Mouse (Mus musculus): ENCODE results near the gene Xntrpc. TPM values are rescaled to one million over a fixed set of nuclear protein-coding genes. Genes with fewer than 3 reads are reported as not detected.
"Not testable (repeated sequence)": the region's sequence is repeated elsewhere in the genome, so short reads cannot be mapped to it uniquely, and the experiment has no call there.

Xntrpc gene
- 2.5 and 2.6 TPM in 2 replicates for polyA plus RNA-seq (2016; fragmentation: Nextera tagmentation; extraction: Ambion mirVana)

- Histone ChIP-seq H3K4me3 (peak within 1 kb of the TSS; percentile 65), H3K9ac (peak within 1 kb of the TSS; percentile 64), H3K4me1 (peaks cover 19% of the 10 kb centered on the region), H3K36me3 (no peaks in the 10 kb centered on the region), H3K27me3 (replicated peaks) (no peaks in the 10 kb centered on the region), H3K27ac (peak within 1 kb of the TSS; percentile 47), H3K4me2 (replicated peaks) (peak within 1 kb of the TSS; percentile 65), H3K9me3 (no peaks in the 10 kb centered on the region)
- under 1% methylated on average over 56 of the region's 56 CpGs for WGBS
- ATAC-seq (ENCODE audit: low FRiP score, low read depth), result peak; percentile 100
Observed at GRCm38 (mm10) chr7:102065046-102065891, at the start of gene Xntrpc, which contains the start of the genes Rnf121 and Xndc1. Xntrpc (plus strand) TSS chr7:102065713. Rnf121 (minus strand) TSS chr7:102065469. Xndc1 (plus strand) TSS chr7:102065511.

- 89% methylated on average over 4 of the region's 4 CpGs for WGBS
- Histone ChIP-seq H3K27ac (no peak overlapping the region), H3K9ac (no peak overlapping the region), H3K9me3 (no peaks in the 10 kb centered on the region), H3K4me2 (replicated peaks) (no peak overlapping the region), H3K27me3 (replicated peaks) (no peaks in the 10 kb centered on the region), H3K4me3 (no peak overlapping the region), H3K4me1 (no peaks in the 10 kb centered on the region), H3K36me3 (peaks cover 96% of the 10 kb centered on the region)
- ATAC-seq (ENCODE audit: low FRiP score, low read depth), result no peak
Observed at GRCm38 (mm10) chr7:102016936-102017335, 48.6 kb upstream of the Xntrpc start.

GRCm38 (mm10) chr7:102017452-102017851, 48.1 kb upstream of the Xntrpc start:
- Histone ChIP-seq H3K36me3 (peaks cover 95% of the 10 kb centered on the region), H3K9me3 (no peaks in the 10 kb centered on the region), H3K4me3 (no peak overlapping the region), H3K27me3 (replicated peaks) (no peaks in the 10 kb centered on the region), H3K9ac (no peak overlapping the region), H3K4me1 (no peaks in the 10 kb centered on the region), H3K4me2 (replicated peaks) (no peak overlapping the region), H3K27ac (no peak overlapping the region)
- no peak for ATAC-seq (ENCODE audit: low FRiP score, low read depth)
- WGBS, result 84% methylated on average over 5 of the region's 5 CpGs

GRCm38 (mm10) chr7:102018034-102018433, 47.5 kb upstream of the Xntrpc start:
- peaks cover 95% of the 10 kb centered on the region for H3K36me3 ChIP-seq
- H3K4me2 ChIP-seq (replicated peaks), result no peak overlapping the region
- H3K9me3 ChIP-seq, result no peaks in the 10 kb centered on the region
- WGBS, result 87% methylated on average over 7 of the region's 7 CpGs
- H3K4me3 ChIP-seq, result no peak overlapping the region
- ATAC-seq (ENCODE audit: low FRiP score, low read depth), result no peak
- no peaks in the 10 kb centered on the region for H3K4me1 ChIP-seq
- no peaks in the 10 kb centered on the region for H3K27me3 ChIP-seq (replicated peaks)
- no peak overlapping the region for H3K9ac ChIP-seq
- H3K27ac ChIP-seq, result no peak overlapping the region

DNA sequence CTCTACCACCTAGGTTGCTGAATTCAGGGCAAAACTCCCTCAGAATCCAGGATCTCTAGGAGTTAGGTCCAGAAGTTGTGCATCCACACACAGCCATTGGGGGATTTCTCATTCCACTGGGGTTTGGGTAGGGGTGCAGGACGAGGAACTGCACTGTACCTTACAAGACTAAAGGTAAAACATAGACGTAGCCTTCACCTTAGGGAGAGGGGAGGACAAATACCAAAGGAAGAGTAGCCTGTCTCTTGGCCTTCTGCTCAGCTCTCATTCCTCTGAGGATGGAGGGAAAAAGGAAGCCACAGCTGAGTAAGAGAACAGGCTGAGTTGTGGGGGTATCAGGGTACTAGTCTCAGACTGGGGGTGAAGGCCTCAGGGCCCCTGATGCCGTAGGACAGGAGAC, 46.9 kb upstream of the Xntrpc start, which contains the start of gene Il18bp:
TSS of gene Il18bp (minus strand) at position 101 of the 400 bp plus-strand sequence.
- no peaks in the 10 kb centered on the region for H3K4me1 ChIP-seq
- H3K27ac ChIP-seq, result no peak within 1 kb of the TSS
- H3K27me3 ChIP-seq (replicated peaks), result no peaks in the 10 kb centered on the region
- H3K4me3 ChIP-seq, result no peak within 1 kb of the TSS
- no peak within 1 kb of the TSS for H3K9ac ChIP-seq
- ATAC-seq (ENCODE audit: low FRiP score, low read depth), result no peak
- H3K9me3 ChIP-seq, result no peaks in the 10 kb centered on the region
- peaks cover 95% of the 10 kb centered on the region for H3K36me3 ChIP-seq
- WGBS, result 88% methylated on average over 3 of the region's 3 CpGs
- H3K4me2 ChIP-seq (replicated peaks), result no peak within 1 kb of the TSS

GRCm38 (mm10) chr7:102019362-102019761, 46.2 kb upstream of the Xntrpc start:
- ATAC-seq (ENCODE audit: low FRiP score, low read depth), result no peak
- H3K4me1 ChIP-seq, result no peaks in the 10 kb centered on the region
- no peaks in the 10 kb centered on the region for H3K9me3 ChIP-seq
- peaks cover 95% of the 10 kb centered on the region for H3K36me3 ChIP-seq
- no peak overlapping the region for H3K27ac ChIP-seq
- no peak overlapping the region for H3K4me2 ChIP-seq (replicated peaks)
- WGBS, result 81% methylated on average over 3 of the region's 3 CpGs
- H3K9ac ChIP-seq, result no peak overlapping the region
- H3K27me3 ChIP-seq (replicated peaks), result no peaks in the 10 kb centered on the region
- H3K4me3 ChIP-seq, result no peak overlapping the region

GRCm38 (mm10) chr7:102020934-102021333, 44.6 kb upstream of the Xntrpc start:
- not testable (repeated sequence) for H3K27ac ChIP-seq; H3K9ac ChIP-seq; H3K4me1 ChIP-seq; H3K4me2 ChIP-seq (replicated peaks); H3K9me3 ChIP-seq; H3K4me3 ChIP-seq; H3K27me3 ChIP-seq (replicated peaks); ATAC-seq (ENCODE audit: low FRiP score, low read depth)
- peaks cover 87% of the 10 kb centered on the region for H3K36me3 ChIP-seq
- WGBS, result 82% methylated on average over 2 of the region's 2 CpGs

GRCm38 (mm10) chr7:102023821-102024220, 41.7 kb upstream of the Xntrpc start:
- Histone ChIP-seq H3K4me3 (no peak overlapping the region), H3K9me3 (no peaks in the 10 kb centered on the region), H3K4me2 (replicated peaks) (no peak overlapping the region), H3K27ac (no peak overlapping the region), H3K9ac (no peak overlapping the region), H3K27me3 (replicated peaks) (no peaks in the 10 kb centered on the region), H3K36me3 (peaks cover 81% of the 10 kb centered on the region), H3K4me1 (no peaks in the 10 kb centered on the region)
- WGBS, result 95% methylated on average over 9 of the region's 9 CpGs
- no peak for ATAC-seq (ENCODE audit: low FRiP score, low read depth)

- Histone ChIP-seq H3K4me2 (replicated peaks) (no peak overlapping the region), H3K9ac (no peak overlapping the region), H3K4me3 (no peak overlapping the region), H3K27ac (no peak overlapping the region), H3K27me3 (replicated peaks) (no peaks in the 10 kb centered on the region), H3K4me1 (no peaks in the 10 kb centered on the region), H3K9me3 (no peaks in the 10 kb centered on the region), H3K36me3 (peaks cover 78% of the 10 kb centered on the region)
- 90% methylated on average over 2 of the region's 2 CpGs for WGBS
- ATAC-seq (ENCODE audit: low FRiP score, low read depth), result no peak
Observed at GRCm38 (mm10) chr7:102025187-102026119, 40.1 kb upstream of the Xntrpc start.

DNA sequence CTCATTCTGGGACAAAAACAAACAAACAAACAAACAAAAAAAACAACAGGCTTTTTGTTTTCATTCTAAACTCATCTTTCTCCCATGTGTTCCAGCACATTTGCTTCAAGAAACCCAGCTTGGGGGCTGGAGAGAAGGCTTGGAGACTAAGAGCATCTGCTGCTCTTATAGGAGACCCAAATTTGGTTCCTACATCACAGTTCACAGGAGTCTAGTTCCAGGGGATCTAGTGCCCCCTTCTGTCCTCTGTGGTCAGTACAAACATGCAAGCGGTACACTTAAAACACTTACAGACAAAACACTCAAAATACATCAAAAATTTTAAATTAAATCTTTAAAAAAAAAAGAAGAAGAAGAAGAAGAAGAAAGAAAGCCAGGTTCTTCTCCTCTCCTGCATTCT, 30.6 kb upstream of the Xntrpc start:
- Histone ChIP-seq H3K36me3 (peaks cover 91% of the 10 kb centered on the region), H3K9me3 (no peaks in the 10 kb centered on the region), H3K4me2 (replicated peaks) (no peak overlapping the region), H3K4me1 (no peaks in the 10 kb centered on the region), H3K27me3 (replicated peaks) (no peaks in the 10 kb centered on the region), H3K27ac (no peak overlapping the region), H3K9ac (no peak overlapping the region), H3K4me3 (no peak overlapping the region)
- WGBS, result 97% methylated on average over 1 of the region's 1 CpGs
- ATAC-seq (ENCODE audit: low FRiP score, low read depth), result no peak

DNA sequence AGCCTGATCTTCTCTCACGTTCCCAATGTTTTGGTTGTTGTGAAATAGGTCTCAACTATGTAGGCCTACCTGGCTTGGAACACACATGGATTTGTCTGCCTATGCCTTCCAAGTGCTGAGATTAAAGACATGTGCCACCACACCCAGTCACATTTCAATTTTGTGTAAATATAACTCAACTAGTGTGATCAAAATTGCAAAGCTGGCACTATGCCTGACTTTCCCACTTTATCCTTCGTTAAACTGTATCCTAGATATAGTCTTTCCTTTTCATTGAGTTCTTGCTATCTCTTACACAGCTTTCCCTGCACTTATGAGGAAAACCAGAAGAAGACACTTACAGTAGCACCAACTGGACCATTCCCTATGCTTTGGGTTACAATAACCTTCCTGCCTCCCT, 30.0 kb upstream of the Xntrpc start:
- no peaks in the 10 kb centered on the region for H3K4me1 ChIP-seq
- no peak for ATAC-seq (ENCODE audit: low FRiP score, low read depth)
- peaks cover 93% of the 10 kb centered on the region for H3K36me3 ChIP-seq
- no peak overlapping the region for H3K4me2 ChIP-seq (replicated peaks)
- no peaks in the 10 kb centered on the region for H3K27me3 ChIP-seq (replicated peaks)
- H3K9ac ChIP-seq, result no peak overlapping the region
- 95% methylated on average over 2 of the region's 2 CpGs for WGBS
- H3K9me3 ChIP-seq, result no peaks in the 10 kb centered on the region
- H3K27ac ChIP-seq, result no peak overlapping the region
- no peak overlapping the region for H3K4me3 ChIP-seq

- 96% methylated on average over 3 of the region's 3 CpGs for WGBS
Observed at GRCm38 (mm10) chr7:102037318-102037717, 28.2 kb upstream of the Xntrpc start.

More at GRCm38 (mm10) chr7:102037318-102037717, 28.2 kb upstream of the Xntrpc start:
- Histone ChIP-seq H3K27ac (no peak overlapping the region), H3K4me2 (replicated peaks) (no peak overlapping the region), H3K36me3 (peaks cover 83% of the 10 kb centered on the region), H3K9me3 (no peaks in the 10 kb centered on the region), H3K27me3 (replicated peaks) (no peaks in the 10 kb centered on the region), H3K4me1 (no peaks in the 10 kb centered on the region), H3K4me3 (no peak overlapping the region), H3K9ac (no peak overlapping the region)
- no peak for ATAC-seq (ENCODE audit: low FRiP score, low read depth)

All from neural tube, embryonic 12.5 days (tissue).